Mouse (Mus musculus): ENCODE results near the gene Camkk2. TPM values are rescaled to one million over a fixed set of nuclear protein-coding genes. Genes with fewer than 3 reads are reported as not detected.

Gene Camkk2
- polyA plus RNA-seq, 1 experiment from 2014 or later = 12.4 TPM

DNA sequence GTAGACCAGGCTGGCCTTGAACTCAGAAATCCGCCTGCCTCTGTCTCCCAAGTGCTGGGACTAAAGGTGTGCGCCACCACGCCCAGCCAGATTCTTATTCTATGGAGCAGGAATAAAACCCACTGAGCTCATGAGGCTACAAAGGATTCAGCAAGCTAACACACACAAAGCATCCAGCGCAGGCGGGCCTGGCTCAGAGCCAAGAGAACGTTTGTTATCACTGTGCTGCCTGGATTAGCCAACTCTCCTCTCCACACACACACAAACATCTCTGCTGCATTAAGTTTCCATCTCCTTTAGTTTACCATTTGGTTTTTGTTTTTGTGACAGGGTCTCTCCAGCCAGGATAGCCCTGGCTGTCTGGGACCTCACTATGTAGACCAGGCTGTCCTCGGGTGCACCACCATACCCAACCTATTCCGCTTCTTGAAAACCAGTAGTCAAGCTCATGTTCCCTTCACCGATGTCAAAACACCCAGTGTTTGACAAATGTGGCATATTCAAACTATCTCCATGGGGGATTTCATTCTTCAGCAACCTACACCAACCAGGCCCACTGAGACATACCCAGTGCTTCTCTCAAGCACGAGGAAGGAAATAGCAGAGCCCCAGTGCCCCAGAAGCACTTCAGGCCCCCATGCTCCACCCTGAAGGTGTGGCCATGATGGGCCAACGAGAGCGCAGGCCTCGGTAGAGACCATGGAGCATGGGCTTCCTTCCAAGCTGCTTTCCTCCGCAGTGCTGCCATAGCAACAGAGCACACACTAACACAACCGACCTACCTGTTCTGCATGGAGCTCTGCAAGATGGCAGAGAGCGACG, 19.6 kb upstream of the Camkk2 start:
- H3K9ac ChIP-seq (ENCODE audit: low read length) = no peak overlapping the region

DNA sequence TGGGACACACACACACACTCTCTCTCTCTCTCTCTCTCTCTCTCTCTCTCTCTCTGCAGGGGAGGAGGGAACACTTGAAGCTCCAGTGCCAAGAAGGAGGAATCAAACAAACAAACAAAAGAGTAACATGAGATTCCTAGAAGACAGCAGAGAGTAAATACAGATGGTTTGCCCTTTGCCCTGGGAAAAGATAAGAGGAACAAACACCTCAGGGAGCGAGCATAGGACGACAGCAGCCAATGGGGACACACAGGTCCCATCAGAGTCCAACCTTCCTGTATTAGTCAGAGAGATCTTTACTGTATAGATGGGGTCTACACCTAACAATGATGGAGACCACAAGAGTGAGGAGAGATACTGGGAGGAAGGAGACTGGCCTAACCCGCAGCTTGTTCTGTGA, 18.7 kb upstream of the Camkk2 start:
- H3K36me3 ChIP-seq (ENCODE audit: control insufficient read depth, insufficient read depth, low read length) = peaks cover 95% of the 10 kb centered on the region
- H3K9me3 ChIP-seq (ENCODE audit: control insufficient read depth, low read length) = no peaks in the 10 kb centered on the region
- no peak overlapping the region for H3K4me3 ChIP-seq (ENCODE audit: control insufficient read depth in 1 of 2, insufficient read depth in 1 of 2, low read depth in 1 of 2, low read length in 2 of 2)
- no peak overlapping the region for H3K4me2 ChIP-seq (ENCODE audit: low read length)
- no peak overlapping the region for H3K9ac ChIP-seq (ENCODE audit: low read length)
- H3K4me1 ChIP-seq (ENCODE audit: control insufficient read depth in 2 of 2, insufficient read depth in 2 of 2, low read length in 2 of 2) = peaks cover 22 to 48% of the 10 kb centered on the region in 2 experiments
- ATAC-seq (ENCODE audit: insufficient number of reproducible peaks, insufficient read depth, low FRiP score, low read depth) = no peak
- WGBS = 76% methylated on average over 3 of the region's 3 CpGs
- no peaks in the 10 kb centered on the region for H3K27me3 ChIP-seq (ENCODE audit: control insufficient read depth, insufficient read depth, low read length)
- H3K27ac ChIP-seq (replicated peaks in 1 of 2; ENCODE audit: control insufficient read depth in 1 of 2, insufficient read depth in 1 of 2, low read depth in 2 of 2, low read length in 2 of 2) = peak overlapping the region in 1 of 2 experiments; percentile 67; a peak in 3 of 4 replicates

More for the DNA sequence above, 19.6 kb upstream of the Camkk2 start:
- Histone ChIP-seq H3K27ac (replicated peaks in 1 of 2; ENCODE audit: control insufficient read depth in 1 of 2, insufficient read depth in 1 of 2, low read depth in 2 of 2, low read length in 2 of 2) (peak overlapping the region; percentile 40 to 67), H3K27me3 (ENCODE audit: control insufficient read depth, insufficient read depth, low read length) (no peaks in the 10 kb centered on the region), H3K4me2 (ENCODE audit: low read length) (no peak overlapping the region; the same call in 1 of the 2 replicates), H3K9me3 (ENCODE audit: control insufficient read depth, low read length) (no peaks in the 10 kb centered on the region), H3K4me1 (ENCODE audit: control insufficient read depth in 2 of 2, insufficient read depth in 2 of 2, low read length in 2 of 2) (peaks cover 22 to 55% of the 10 kb centered on the region in 2 experiments), H3K36me3 (ENCODE audit: control insufficient read depth, insufficient read depth, low read length) (peaks cover 95% of the 10 kb centered on the region), H3K4me3 (ENCODE audit: control insufficient read depth in 1 of 2, insufficient read depth in 1 of 2, low read depth in 1 of 2, low read length in 2 of 2) (no peak overlapping the region)
- WGBS = 40% methylated on average over 17 of the region's 17 CpGs
- ATAC-seq (ENCODE audit: insufficient number of reproducible peaks, insufficient read depth, low FRiP score, low read depth) = peak; percentile 63

DNA sequence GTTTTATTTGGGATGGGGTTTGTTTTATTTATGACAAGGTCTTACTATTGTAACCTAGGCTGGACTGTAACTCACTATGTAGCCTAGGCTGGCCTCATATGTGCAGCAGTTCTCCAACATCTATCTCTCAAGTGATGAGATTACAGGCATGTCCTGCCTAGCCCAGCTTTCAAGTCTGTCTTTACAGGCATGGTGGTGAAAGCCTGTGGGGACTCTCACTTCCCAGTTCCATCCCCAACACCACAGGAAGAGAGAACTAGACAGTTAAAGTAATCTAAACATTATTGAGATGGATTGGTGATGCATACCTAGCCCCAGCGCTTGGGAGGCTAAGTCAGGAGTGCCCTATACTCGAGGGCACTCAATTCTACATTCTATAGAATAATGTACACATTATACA, 9.5 kb upstream of the Camkk2 start:
- H3K36me3 ChIP-seq (ENCODE audit: control insufficient read depth, insufficient read depth, low read length) = peaks cover 77% of the 10 kb centered on the region
- 84% methylated on average over 2 of the region's 2 CpGs for WGBS
- no peaks in the 10 kb centered on the region for H3K4me1 ChIP-seq (ENCODE audit: control insufficient read depth in 2 of 2, insufficient read depth in 2 of 2, low read length in 2 of 2)
- no peak overlapping the region for H3K27ac ChIP-seq (replicated peaks in 1 of 2; ENCODE audit: control insufficient read depth in 1 of 2, insufficient read depth in 1 of 2, low read depth in 2 of 2, low read length in 2 of 2)
- H3K27me3 ChIP-seq (ENCODE audit: control insufficient read depth, insufficient read depth, low read length) = no peaks in the 10 kb centered on the region
- H3K4me2 ChIP-seq (ENCODE audit: low read length) = no peak overlapping the region
- no peak overlapping the region for H3K9ac ChIP-seq (ENCODE audit: low read length)
- H3K4me3 ChIP-seq (ENCODE audit: control insufficient read depth in 1 of 2, insufficient read depth in 1 of 2, low read depth in 1 of 2, low read length in 2 of 2) = no peak overlapping the region
- no peak for ATAC-seq (ENCODE audit: insufficient number of reproducible peaks, insufficient read depth, low FRiP score, low read depth)
- H3K9me3 ChIP-seq (ENCODE audit: control insufficient read depth, low read length) = no peaks in the 10 kb centered on the region

DNA sequence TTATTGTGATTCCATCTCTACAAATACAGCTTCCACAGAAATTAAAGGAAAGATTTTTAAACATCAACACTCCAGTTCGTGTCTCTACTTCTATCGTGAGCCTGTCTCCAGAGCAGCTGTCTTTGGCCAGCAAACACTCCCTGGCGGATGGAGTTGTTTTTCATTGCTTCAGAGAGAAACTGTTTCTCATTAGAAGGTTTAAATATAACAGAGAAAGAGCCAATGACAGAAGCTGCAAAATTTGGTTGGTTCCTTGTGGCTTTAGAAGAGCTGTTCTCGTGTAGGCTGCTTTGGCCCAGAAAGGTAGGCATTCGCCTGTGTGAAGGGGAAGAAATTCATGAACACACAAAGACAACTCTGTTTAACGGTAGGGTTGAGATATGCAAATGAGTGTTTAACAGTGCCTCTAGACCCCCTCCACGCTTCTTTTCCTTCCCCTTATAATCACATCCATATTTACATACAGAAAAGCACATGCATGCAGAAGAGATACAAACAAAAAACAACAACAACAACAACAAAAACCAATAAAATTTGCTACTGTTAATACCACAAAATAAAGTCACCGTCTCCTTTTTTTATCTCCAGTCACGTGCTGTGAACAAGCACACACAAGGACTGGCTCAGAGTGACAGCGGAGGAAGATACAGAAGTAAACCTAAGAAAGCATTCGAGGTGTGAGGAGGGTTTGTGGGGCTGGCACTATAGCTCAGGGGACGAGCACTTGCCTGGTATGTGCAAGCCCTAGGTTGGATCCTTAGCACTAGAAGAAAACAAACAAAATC, 7.0 kb upstream of the Camkk2 start:
- H3K27me3 ChIP-seq (ENCODE audit: control insufficient read depth, insufficient read depth, low read length) = no peaks in the 10 kb centered on the region
- peaks cover 53% of the 10 kb centered on the region for H3K36me3 ChIP-seq (ENCODE audit: control insufficient read depth, insufficient read depth, low read length)
- H3K9me3 ChIP-seq (ENCODE audit: control insufficient read depth, low read length) = no peaks in the 10 kb centered on the region
- no peak overlapping the region for H3K27ac ChIP-seq (replicated peaks in 1 of 2; ENCODE audit: control insufficient read depth in 1 of 2, insufficient read depth in 1 of 2, low read depth in 2 of 2, low read length in 2 of 2)
- H3K4me1 ChIP-seq (ENCODE audit: control insufficient read depth in 2 of 2, insufficient read depth in 2 of 2, low read length in 2 of 2) = no peaks in the 10 kb centered on the region
- WGBS = 62% methylated on average over 12 of the region's 12 CpGs
- H3K4me3 ChIP-seq (ENCODE audit: control insufficient read depth in 1 of 2, insufficient read depth in 1 of 2, low read depth in 1 of 2, low read length in 2 of 2) = no peak overlapping the region
- ATAC-seq (ENCODE audit: insufficient number of reproducible peaks, insufficient read depth, low FRiP score, low read depth) = no peak
- no peak overlapping the region for H3K4me2 ChIP-seq (ENCODE audit: low read length)
- no peak overlapping the region for H3K9ac ChIP-seq (ENCODE audit: low read length)

DNA sequence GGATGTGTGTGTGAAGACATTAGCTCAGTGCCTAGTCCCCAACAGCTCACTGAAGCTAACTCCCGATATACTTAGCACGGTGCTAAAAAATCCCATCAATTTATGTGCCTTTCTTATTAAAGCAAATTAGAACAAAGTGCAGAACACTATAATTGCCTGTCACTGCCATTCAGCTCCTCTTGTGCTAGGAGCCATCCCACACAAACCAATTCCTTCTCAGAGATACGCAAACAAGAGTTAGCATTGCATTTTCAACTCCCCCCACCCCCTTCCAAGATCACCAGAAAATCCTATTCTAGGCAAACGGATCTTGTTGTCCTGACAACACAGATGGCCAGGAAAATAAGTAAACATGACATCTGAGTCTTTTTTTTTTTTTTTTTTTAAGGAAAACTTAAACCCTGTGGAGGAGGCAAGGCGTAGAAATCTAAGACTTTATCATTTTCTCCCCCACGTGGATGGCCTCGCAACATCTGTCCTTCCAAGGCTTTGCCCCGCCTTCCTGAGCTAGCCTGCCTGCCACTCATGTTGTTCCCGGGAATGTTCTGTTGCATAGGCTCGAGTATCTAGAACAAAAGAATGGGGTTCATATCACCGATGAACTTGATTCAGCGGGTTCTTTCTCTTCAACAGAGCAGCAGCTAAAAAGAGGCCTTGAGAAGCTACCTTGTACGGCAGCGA, 4.7 kb upstream of the Camkk2 start:
- Histone ChIP-seq H3K36me3 (ENCODE audit: control insufficient read depth, insufficient read depth, low read length) (peaks cover 32% of the 10 kb centered on the region), H3K4me1 (ENCODE audit: control insufficient read depth in 2 of 2, insufficient read depth in 2 of 2, low read length in 2 of 2) (peaks cover 0 to 3% of the 10 kb centered on the region in 2 experiments; a peak in 1 of 4 replicates), H3K27me3 (ENCODE audit: control insufficient read depth, insufficient read depth, low read length) (no peaks in the 10 kb centered on the region), H3K9me3 (ENCODE audit: control insufficient read depth, low read length) (no peaks in the 10 kb centered on the region), H3K4me3 (ENCODE audit: control insufficient read depth in 1 of 2, insufficient read depth in 1 of 2, low read depth in 1 of 2, low read length in 2 of 2) (no peak overlapping the region), H3K9ac (ENCODE audit: low read length) (no peak overlapping the region), H3K27ac (replicated peaks in 1 of 2; ENCODE audit: control insufficient read depth in 1 of 2, insufficient read depth in 1 of 2, low read depth in 2 of 2, low read length in 2 of 2) (no peak overlapping the region), H3K4me2 (ENCODE audit: low read length) (no peak overlapping the region)
- no peak for ATAC-seq (ENCODE audit: insufficient number of reproducible peaks, insufficient read depth, low FRiP score, low read depth)
- 51% methylated on average over 14 of the region's 14 CpGs for WGBS

DNA sequence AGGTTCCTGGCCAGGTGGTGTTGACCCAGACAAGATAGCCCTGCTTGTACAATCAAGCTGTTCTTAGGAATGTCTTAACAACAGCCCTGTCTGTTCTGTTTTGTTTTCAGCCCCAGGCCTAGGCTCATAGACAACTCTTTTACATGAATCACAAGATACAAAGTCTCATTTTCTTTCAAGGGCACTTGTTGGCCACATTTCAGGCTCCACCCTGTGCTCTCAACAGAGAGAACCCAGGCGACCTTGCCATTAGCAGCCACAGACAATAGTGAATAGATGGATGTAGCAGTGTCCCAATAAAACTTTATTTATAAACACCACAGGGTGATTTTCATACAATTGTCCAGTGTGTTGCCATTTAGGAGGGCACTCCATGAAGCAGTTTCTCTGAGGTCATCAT, 2.9 kb upstream of the Camkk2 start:
- 58% methylated on average over 1 of the region's 1 CpGs for WGBS
- Histone ChIP-seq H3K27ac (replicated peaks in 1 of 2; ENCODE audit: control insufficient read depth in 1 of 2, insufficient read depth in 1 of 2, low read depth in 2 of 2, low read length in 2 of 2) (no peak overlapping the region), H3K4me3 (ENCODE audit: control insufficient read depth in 1 of 2, insufficient read depth in 1 of 2, low read depth in 1 of 2, low read length in 2 of 2) (no peak overlapping the region), H3K4me1 (ENCODE audit: control insufficient read depth in 2 of 2, insufficient read depth in 2 of 2, low read length in 2 of 2) (peaks cover 0 to 3% of the 10 kb centered on the region in 2 experiments; a peak in 1 of 4 replicates), H3K9ac (ENCODE audit: low read length) (no peak overlapping the region), H3K9me3 (ENCODE audit: control insufficient read depth, low read length) (no peaks in the 10 kb centered on the region), H3K27me3 (ENCODE audit: control insufficient read depth, insufficient read depth, low read length) (no peaks in the 10 kb centered on the region), H3K4me2 (ENCODE audit: low read length) (no peak overlapping the region), H3K36me3 (ENCODE audit: control insufficient read depth, insufficient read depth, low read length) (peaks cover 14% of the 10 kb centered on the region)
- ATAC-seq (ENCODE audit: insufficient number of reproducible peaks, insufficient read depth, low FRiP score, low read depth) = no peak

DNA sequence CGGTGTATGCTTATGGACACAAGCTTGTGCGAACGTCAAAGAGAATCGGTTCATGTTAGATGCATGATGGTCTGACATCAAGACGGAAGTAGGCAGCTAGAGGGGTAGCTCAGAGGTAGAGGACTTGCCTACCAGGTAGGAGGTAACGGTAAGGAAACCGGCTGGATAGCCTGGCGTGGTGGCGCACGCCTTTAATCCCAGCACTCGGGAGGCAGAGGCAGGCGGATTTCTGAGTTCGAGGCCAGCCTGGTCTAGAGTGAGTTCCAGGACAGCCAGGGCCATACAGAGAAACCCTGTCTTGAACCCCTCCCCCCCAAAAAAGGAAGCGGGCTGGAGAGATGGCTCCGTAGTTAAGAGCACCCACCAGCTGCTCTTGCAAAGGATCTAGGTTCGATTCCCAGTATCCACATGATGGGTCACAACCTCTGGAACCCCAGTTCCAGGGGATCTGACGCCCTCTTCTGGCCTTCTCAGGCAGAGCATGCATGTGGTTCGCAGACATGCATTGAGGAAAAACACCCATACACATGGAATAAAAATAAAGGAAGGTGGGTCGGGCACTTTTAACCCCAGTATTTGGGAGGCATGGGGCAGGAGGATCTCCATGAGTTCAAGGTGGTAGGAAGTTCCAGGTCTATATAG, 1.7 kb upstream of the Camkk2 start:
- no peaks in the 10 kb centered on the region for H3K9me3 ChIP-seq (ENCODE audit: control insufficient read depth, low read length)
- H3K4me2 ChIP-seq (ENCODE audit: low read length) = no peak overlapping the region
- no peak overlapping the region for H3K27ac ChIP-seq (replicated peaks in 1 of 2; ENCODE audit: control insufficient read depth in 1 of 2, insufficient read depth in 1 of 2, low read depth in 2 of 2, low read length in 2 of 2)
- WGBS = 88% methylated on average over 19 of the region's 19 CpGs
- peaks cover 0 to 3% of the 10 kb centered on the region in 2 experiments; a peak in 1 of 4 replicates for H3K4me1 ChIP-seq (ENCODE audit: control insufficient read depth in 2 of 2, insufficient read depth in 2 of 2, low read length in 2 of 2)
- H3K27me3 ChIP-seq (ENCODE audit: control insufficient read depth, insufficient read depth, low read length) = no peaks in the 10 kb centered on the region
- H3K36me3 ChIP-seq (ENCODE audit: control insufficient read depth, insufficient read depth, low read length) = peaks cover 2% of the 10 kb centered on the region; the same call in 1 of the 2 replicates
- H3K9ac ChIP-seq (ENCODE audit: low read length) = no peak overlapping the region
- no peak overlapping the region for H3K4me3 ChIP-seq (ENCODE audit: control insufficient read depth in 1 of 2, insufficient read depth in 1 of 2, low read depth in 1 of 2, low read length in 2 of 2)
- ATAC-seq (ENCODE audit: insufficient number of reproducible peaks, insufficient read depth, low FRiP score, low read depth) = no peak

Measured in heart, embryonic 14.5 days (tissue).